Mouse (Mus musculus): ENCODE measurements around the gene Insyn1.

DNA sequence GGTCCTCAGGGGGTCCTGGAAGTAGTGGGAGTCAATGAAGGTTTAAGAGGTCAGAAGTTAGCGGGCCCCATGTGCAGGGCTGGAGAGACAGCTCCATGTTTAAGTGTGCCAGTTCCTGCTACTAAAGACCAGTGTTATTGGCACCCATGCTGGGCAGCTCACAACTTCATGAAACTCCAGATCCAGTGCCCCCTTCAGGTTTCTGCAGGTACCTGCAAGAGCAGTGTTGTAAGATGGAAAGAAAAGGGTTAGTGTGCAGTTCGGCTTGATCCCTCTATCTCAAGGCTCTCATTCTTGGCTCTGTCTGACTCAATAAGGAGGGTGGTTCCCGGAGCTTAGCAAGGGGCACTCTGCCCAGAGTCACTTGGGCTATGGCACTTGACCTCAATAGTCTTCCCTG is 30.1 kb upstream of the Insyn1 start:
- no peak for TF ChIP-seq EP300 (IDR thresholded peaks at IDR 0.05; ENCODE audit: insufficient read depth, low read depth, low read length)
- TF ChIP-seq CTCF (IDR thresholded peaks at IDR 0.05): peak; percentile 49
- no peak for TF ChIP-seq POLR2A (IDR thresholded peaks at IDR 0.05; ENCODE audit: insufficient read depth, low read depth, low read length)
